Mouse (Mus musculus) MEL (cell line): ENCODE measurements around the gene Prm1. TPM values are rescaled to one million over a fixed set of nuclear protein-coding genes. Genes with fewer than 3 reads are reported as not detected.
A peak's percentile ranks its signal among the peaks of the same experiment; 100 is the strongest.

ENCODE experiments used
- DNase-seq: peaks from one replicate; pipeline ENCODE4 v3.0.0; 2011; ENCODE audit warnings: low read depth, low spot score
- H3K27ac ChIP-seq: 2 replicates; pipeline ENCODE4 v1.5.1; 2012; ENCODE audit warnings: low read depth, mild to moderate bottlenecking, control low read depth, low read length, moderate library complexity; ENCODE audit not compliant: control insufficient read depth
- H3K27me3 ChIP-seq, 2 experiments: fragments of 150-350 bp in 1 of 2; sonication (generic) in 1 of 2; 2 replicates each; pipeline ENCODE4 v1.6.1; 2012; ENCODE audit warnings: low read length in 2 of 2, mild to moderate bottlenecking in 2 of 2, improper control_type of control experiment in 1 of 2, moderate library complexity in 1 of 2; ENCODE audit not compliant: insufficient read depth in 2 of 2, control insufficient read depth in 1 of 2
- H3K36me3 ChIP-seq, 2 experiments: 2 replicates each; pipeline ENCODE4 v1.6.1; 2012 to 2014; ENCODE audit warnings: low read length in 2 of 2, improper control_type of control experiment in 1 of 2, inconsistent platforms in 1 of 2, mild to moderate bottlenecking in 1 of 2; ENCODE audit not compliant: insufficient read depth in 2 of 2, control insufficient read depth in 1 of 2
- H3K4me1 ChIP-seq, 2 experiments: fragments of 150-350 bp in 1 of 2; sonication (generic) in 1 of 2; 2 replicates each; pipeline ENCODE4 v1.6.1; 2012; ENCODE audit warnings: low read length in 2 of 2, improper control_type of control experiment in 1 of 2, mild to moderate bottlenecking in 1 of 2; ENCODE audit not compliant: insufficient read depth in 2 of 2, control insufficient read depth in 1 of 2
- H3K4me3 ChIP-seq, 2 experiments: fragments of 150-350 bp in 1 of 2; sonication (generic) in 1 of 2; 2 replicates each; pipeline ENCODE4 v1.5.1; 2012; ENCODE audit warnings: low read depth in 2 of 2, low read length in 2 of 2, mild to moderate bottlenecking in 2 of 2, moderate library complexity in 2 of 2, control low read depth in 1 of 2, improper control_type of control experiment in 1 of 2; ENCODE audit not compliant: control insufficient read depth in 1 of 2, insufficient read depth in 1 of 2
- H3K79me2 ChIP-seq: 2 replicates; pipeline ENCODE4 v1.6.1; 2012; ENCODE audit warnings: mild to moderate bottlenecking, low read length, moderate library complexity; ENCODE audit not compliant: control insufficient read depth, poor library complexity, insufficient read depth
- H3K9ac ChIP-seq: 2 replicates; pipeline ENCODE4 v1.6.1; 2012; ENCODE audit warnings: low read depth, mild to moderate bottlenecking, control low read depth, low read length, moderate library complexity; ENCODE audit not compliant: control insufficient read depth, poor library complexity, severe bottlenecking
- H3K9me3 ChIP-seq: fragments of 150-350 bp; sonication (generic); replicated peaks from 2 replicates; pipeline ENCODE4 v1.6.1; 2012; ENCODE audit warnings: mild to moderate bottlenecking, low read length, improper control_type of control experiment, moderate library complexity; ENCODE audit not compliant: insufficient read depth
- CHD1 ChIP-seq: IDR thresholded peaks from 2 replicates; pipeline ENCODE4 v1.6.1; 2012; ENCODE audit warnings: low read depth, mild to moderate bottlenecking, inconsistent platforms, low read length, improper control_type of control experiment
- CTCF ChIP-seq, 3 experiments: IDR thresholded peaks in 2 of 3; conservative IDR thresholded peaks in 1 of 3; 2 replicates each; pipeline ENCODE4 v1.5.1; 2011 to 2012; ENCODE audit warnings: low read length in 3 of 3, low read depth in 2 of 3, mild to moderate bottlenecking in 2 of 3, improper control_type of control experiment in 1 of 3, inconsistent platforms in 1 of 3, mixed read lengths in 1 of 3, moderate library complexity in 1 of 3; ENCODE audit not compliant: control insufficient read depth in 1 of 3, insufficient read depth in 1 of 3, poor library complexity in 1 of 3, severe bottlenecking in 1 of 3
- ELF1 ChIP-seq: IDR thresholded peaks from 2 replicates; pipeline ENCODE4 v1.6.1; 2014; ENCODE audit warnings: low read depth, mild to moderate bottlenecking, inconsistent platforms, low read length, improper control_type of control experiment, moderate library complexity
- ETS1 ChIP-seq: IDR thresholded peaks from 2 replicates; pipeline ENCODE4 v1.6.1; 2012; ENCODE audit warnings: low read depth, mild to moderate bottlenecking, inconsistent platforms, low read length, improper control_type of control experiment, moderate library complexity
- GABPA ChIP-seq: IDR thresholded peaks from 2 replicates; pipeline ENCODE4 v1.6.1; 2012; ENCODE audit warnings: low read depth, mild to moderate bottlenecking, inconsistent platforms, low read length, improper control_type of control experiment, moderate library complexity
- GATA1 ChIP-seq: IDR thresholded peaks from 2 replicates; pipeline ENCODE4 v1.6.1; 2011; ENCODE audit warnings: low read depth, low read length, improper control_type of control experiment
- MYB ChIP-seq: IDR thresholded peaks from 2 replicates; pipeline ENCODE4 v1.6.1; 2011; ENCODE audit warnings: mild to moderate bottlenecking, low read depth, low read length, improper control_type of control experiment
- POLR2A ChIP-seq, 2 experiments: IDR thresholded peaks; 2 replicates each; pipeline ENCODE4 v1.6.1; 2011 to 2012; ENCODE audit warnings: low read length in 2 of 2, mild to moderate bottlenecking in 2 of 2, control low read depth in 1 of 2, improper control_type of control experiment in 1 of 2, low read depth in 1 of 2, moderate library complexity in 1 of 2; ENCODE audit not compliant: control insufficient read depth in 1 of 2, insufficient read depth in 1 of 2, poor library complexity in 1 of 2
- RAD21 ChIP-seq: IDR thresholded peaks from 2 replicates; pipeline ENCODE4 v1.6.1; 2011; ENCODE audit warnings: mild to moderate bottlenecking, low read depth, low read length, improper control_type of control experiment
- RCOR1 ChIP-seq: IDR thresholded peaks from 2 replicates; pipeline ENCODE4 v1.6.1; 2012; ENCODE audit warnings: low read depth, mild to moderate bottlenecking, inconsistent platforms, low read length, improper control_type of control experiment
- SIN3A ChIP-seq: IDR thresholded peaks from 2 replicates; pipeline ENCODE4 v1.6.1; 2012; ENCODE audit warnings: low read length, improper control_type of control experiment, inconsistent platforms
- SMC3 ChIP-seq: IDR thresholded peaks from 2 replicates; pipeline ENCODE4 v1.6.1; 2011; ENCODE audit warnings: low read depth, low read length, improper control_type of control experiment
- UBTF ChIP-seq: IDR thresholded peaks from 2 replicates; pipeline ENCODE4 v1.6.1; 2012; ENCODE audit warnings: low read depth, mild to moderate bottlenecking, inconsistent platforms, low read length, improper control_type of control experiment, moderate library complexity, borderline replicate concordance; ENCODE audit not compliant: insufficient read depth
- USF1 ChIP-seq: IDR thresholded peaks from 2 replicates; pipeline ENCODE4 v1.6.1; 2014; ENCODE audit warnings: low read depth, mild to moderate bottlenecking, inconsistent platforms, low read length, improper control_type of control experiment, moderate library complexity
- ZC3H11A ChIP-seq: IDR thresholded peaks from 2 replicates; pipeline ENCODE4 v1.6.1; 2012; ENCODE audit warnings: low read depth, mild to moderate bottlenecking, inconsistent platforms, low read length, improper control_type of control experiment
- ZNF384 ChIP-seq: IDR thresholded peaks from 2 replicates; pipeline ENCODE4 v1.6.1; 2012; ENCODE audit warnings: low read depth, mild to moderate bottlenecking, inconsistent platforms, low read length, improper control_type of control experiment
- polyA plus RNA-seq, 2 experiments: library from polyadenylated mRNA; stranded (reverse) in 1 of 2; unstranded in 1 of 2; fragments of >175 nt in 1 of 2; fragments of >200 nt in 1 of 2; gene quantifications; 2 replicates each; pipeline versions ENCODE4 v1.2.1 to v1.2.4; 2012; ENCODE audit warnings: low replicate concordance in 2 of 2, low read depth in 1 of 2; ENCODE audit not compliant: insufficient read length in 2 of 2, insufficient read depth in 1 of 2, missing spikeins in 1 of 2
- total RNA-seq: library from RNA; depleted of rRNA; stranded (reverse); fragments of 300-350 nt; gene quantifications from 2 replicates; pipeline ENCODE4 v1.2.3, GENCODE M21; 2012

Gene Prm1
- total and polyA plus RNA-seq, 3 experiments = not detected

- TF ChIP-seq ZNF384 (no peak), ZC3H11A (peak; percentile 31; the same call in 1 of the 2 replicates), SMC3 (peak; percentile 67), MYB (no peak), CTCF (IDR thresholded peaks at IDR 0.05 in 2 of 3, conservative IDR thresholded peaks at IDR 0.05 in 1 of 3; ENCODE audit: control insufficient read depth in 1 of 3, insufficient read depth in 1 of 3, low read depth in 2 of 3, low read length in 3 of 3, poor library complexity in 1 of 3, severe bottlenecking in 1 of 3) (peak; percentile 69 to 92 (median 73)), USF1 (no peak), RAD21 (peak; percentile 56), ELF1 (peak; percentile 46; the same call in 1 of the 2 replicates)
- Histone ChIP-seq H3K27ac (no peak overlapping the region), H3K79me2 (no peaks in the 10 kb centered on the region), H3K4me1 (no peaks in the 10 kb centered on the region), H3K4me3 (no peak overlapping the region), H3K36me3 (no peaks in the 10 kb centered on the region; a peak in 1 of 4 replicates), H3K27me3 (no peaks in the 10 kb centered on the region; a peak in 1 of 4 replicates), H3K9ac (no peak overlapping the region), H3K9me3 (no peaks in the 10 kb centered on the region)
- DNase-seq = peak; percentile 86
Observed at GRCm38 (mm10) chr16:10767158-10767557, 38.5 kb downstream of the Prm1 start.

GRCm38 (mm10) chr16:10764323-10764722 is 41.3 kb downstream of the Prm1 start:
- H3K79me2 ChIP-seq = no peaks in the 10 kb centered on the region

GRCm38 (mm10) chr16:10763540-10764264 is 41.9 kb downstream of the Prm1 start:
- no peaks in the 10 kb centered on the region for H3K9me3 ChIP-seq
- peaks cover 0 to 9% of the 10 kb centered on the region in 2 experiments; a peak in 2 of 4 replicates for H3K4me1 ChIP-seq
- no peak overlapping the region for H3K27ac ChIP-seq
- H3K9ac ChIP-seq = no peak overlapping the region
- no peak for DNase-seq
- TF ChIP-seq RCOR1 = no peak
- TF ChIP-seq MYB = no peak
- TF ChIP-seq ETS1 = no peak
- TF ChIP-seq UBTF = no peak
- TF ChIP-seq ZC3H11A = no peak
- H3K79me2 ChIP-seq = no peaks in the 10 kb centered on the region
- H3K4me3 ChIP-seq = no peak overlapping the region
- H3K36me3 ChIP-seq = no peaks in the 10 kb centered on the region
- no peaks in the 10 kb centered on the region; a peak in 1 of 4 replicates for H3K27me3 ChIP-seq

More at GRCm38 (mm10) chr16:10764323-10764722, 41.3 kb downstream of the Prm1 start:
- Histone ChIP-seq H3K9ac (no peak overlapping the region), H3K4me1 (peaks cover 0 to 4% of the 10 kb centered on the region in 2 experiments; a peak in 1 of 4 replicates), H3K36me3 (no peaks in the 10 kb centered on the region; a peak in 1 of 4 replicates), H3K4me3 (no peak overlapping the region), H3K9me3 (no peaks in the 10 kb centered on the region), H3K27ac (no peak overlapping the region), H3K27me3 (no peaks in the 10 kb centered on the region; a peak in 1 of 4 replicates)
- DNase-seq = no peak
- TF ChIP-seq GABPA = no peak
- TF ChIP-seq CHD1 = no peak
- no peak for TF ChIP-seq SIN3A
- no peak for TF ChIP-seq ETS1
- TF ChIP-seq GATA1 = no peak
- no peak for TF ChIP-seq USF1
- no peak for TF ChIP-seq POLR2A (IDR thresholded peaks at IDR 0.05; ENCODE audit: control insufficient read depth in 1 of 2, insufficient read depth in 1 of 2, low read depth in 1 of 2, low read length in 2 of 2, poor library complexity in 1 of 2)
- TF ChIP-seq CTCF (IDR thresholded peaks at IDR 0.05 in 2 of 3, conservative IDR thresholded peaks at IDR 0.05 in 1 of 3; ENCODE audit: control insufficient read depth in 1 of 3, insufficient read depth in 1 of 3, low read depth in 2 of 3, low read length in 3 of 3, poor library complexity in 1 of 3, severe bottlenecking in 1 of 3) = no peak
